Mouse (Mus musculus): ENCODE data around the gene Kif23. TPM values are rescaled to one million over a fixed set of nuclear protein-coding genes. Genes with fewer than 3 reads are reported as not detected.

Kif23 gene
- polyA plus RNA-seq, 1 experiment from 2014 or later: 16.2 TPM

- no peak for TF ChIP-seq CTCF (IDR thresholded peaks at IDR 0.05; ENCODE audit: low read depth)
- no peaks in the 10 kb centered on the region for H3K9me3 ChIP-seq (ENCODE audit: control insufficient read depth)
- ATAC-seq: no peak
- H3K4me3 ChIP-seq (ENCODE audit: low read depth, low read length): no peak overlapping the region
- no peak overlapping the region for H3K4me2 ChIP-seq (replicated peaks; ENCODE audit: low read depth)
- no peaks in the 10 kb centered on the region for H3K27me3 ChIP-seq (replicated peaks; ENCODE audit: control insufficient read depth, insufficient read depth, low read length)
- no peak overlapping the region for H3K9ac ChIP-seq (ENCODE audit: low read depth, low read length)
- no peaks in the 10 kb centered on the region for H3K4me1 ChIP-seq (replicated peaks; ENCODE audit: control insufficient read depth, insufficient read depth, low read length)
- no peaks in the 10 kb centered on the region for H3K36me3 ChIP-seq (ENCODE audit: control insufficient read depth, insufficient read depth)
- no peak overlapping the region for H3K27ac ChIP-seq (ENCODE audit: low read depth, low read length)
Measured at GRCm38 (mm10) chr9:61954707-61955106, 8.1 kb upstream of the Kif23 start.

DNA sequence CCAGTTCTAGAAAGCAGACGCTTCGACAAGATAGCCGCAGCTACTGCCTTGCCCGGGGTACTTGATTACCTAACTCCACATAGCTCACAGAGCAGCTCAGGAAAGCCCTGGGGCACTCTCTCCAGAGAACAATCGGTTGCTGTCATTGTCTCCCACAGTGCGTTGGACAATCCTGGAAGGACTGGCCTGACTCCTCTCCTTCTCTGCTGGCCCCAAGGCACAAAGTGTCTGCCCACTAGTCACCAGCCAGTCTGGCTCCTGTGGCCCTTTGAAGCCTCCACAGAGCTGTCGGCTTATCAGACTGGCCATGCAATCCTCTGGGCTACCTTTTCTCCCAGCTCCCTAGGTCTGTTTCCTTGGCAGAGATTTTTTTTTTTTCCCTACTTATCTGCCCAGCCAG is 5.7 kb upstream of the Kif23 start:
- Histone ChIP-seq H3K4me1 (replicated peaks; ENCODE audit: control insufficient read depth, insufficient read depth, low read length) (peaks cover 5% of the 10 kb centered on the region; the same call in 1 of the 2 replicates), H3K27ac (ENCODE audit: low read depth, low read length) (no peak overlapping the region), H3K4me3 (ENCODE audit: low read depth, low read length) (no peak overlapping the region), H3K9me3 (ENCODE audit: control insufficient read depth) (no peaks in the 10 kb centered on the region), H3K36me3 (ENCODE audit: control insufficient read depth, insufficient read depth) (no peaks in the 10 kb centered on the region), H3K9ac (ENCODE audit: low read depth, low read length) (no peak overlapping the region), H3K4me2 (replicated peaks; ENCODE audit: low read depth) (no peak overlapping the region), H3K27me3 (replicated peaks; ENCODE audit: control insufficient read depth, insufficient read depth, low read length) (no peaks in the 10 kb centered on the region)
- TF ChIP-seq CTCF (IDR thresholded peaks at IDR 0.05; ENCODE audit: low read depth): no peak
- 74% methylated on average over 7 of the region's 7 CpGs for WGBS
- ATAC-seq: no peak

DNA sequence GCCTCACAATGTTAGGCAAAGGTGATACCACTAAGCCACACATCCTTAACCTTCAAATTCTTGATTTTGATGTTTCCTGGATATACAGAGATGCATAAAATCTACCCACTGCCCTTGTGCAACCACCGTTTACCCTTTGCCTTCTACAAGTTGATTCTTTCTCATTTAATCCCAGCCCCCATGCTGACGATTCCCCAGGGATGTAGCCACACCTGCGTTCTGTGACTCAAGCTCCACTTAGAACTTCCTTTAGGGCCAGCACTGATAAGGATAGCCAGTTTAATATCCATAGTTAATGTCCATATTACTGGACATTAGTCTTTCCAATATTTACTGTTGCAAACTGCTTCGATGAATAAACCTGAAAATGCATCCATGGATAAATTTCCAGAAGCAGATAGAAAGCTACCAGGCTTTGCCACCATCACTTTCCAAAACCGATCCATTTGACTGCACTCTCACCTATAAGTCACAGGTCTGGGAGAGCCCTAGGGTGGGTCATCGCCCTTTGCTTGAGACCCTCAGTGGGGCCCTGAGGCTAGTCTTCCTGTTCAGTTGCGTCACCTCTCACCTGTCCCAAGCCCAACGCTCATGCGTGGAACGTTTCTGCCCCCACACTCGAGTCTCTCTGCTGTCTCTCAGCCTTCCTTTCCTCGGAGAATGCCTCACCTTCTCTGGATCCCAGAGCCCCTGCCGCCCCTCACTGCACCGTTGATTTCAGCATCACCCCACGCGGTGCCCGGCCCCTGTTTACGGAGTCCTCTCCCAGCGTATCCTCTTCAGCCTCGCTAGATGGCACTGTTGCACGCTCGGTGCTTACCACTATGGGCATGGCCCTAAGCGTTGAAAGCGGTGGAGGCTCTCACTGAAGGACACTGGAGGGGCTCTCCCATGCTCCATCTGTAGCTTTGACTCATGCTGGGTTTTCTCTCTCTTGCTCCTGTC is 1.1 kb upstream of the Kif23 start:
- Histone ChIP-seq H3K9me3 (ENCODE audit: control insufficient read depth) (no peaks in the 10 kb centered on the region), H3K4me1 (replicated peaks; ENCODE audit: control insufficient read depth, insufficient read depth, low read length) (peaks cover 5% of the 10 kb centered on the region; the same call in 1 of the 2 replicates), H3K4me3 (ENCODE audit: low read depth, low read length) (peak overlapping the region; percentile 76), H3K9ac (ENCODE audit: low read depth, low read length) (no peak overlapping the region), H3K27ac (ENCODE audit: low read depth, low read length) (no peak overlapping the region), H3K4me2 (replicated peaks; ENCODE audit: low read depth) (peak overlapping the region; percentile 99), H3K27me3 (replicated peaks; ENCODE audit: control insufficient read depth, insufficient read depth, low read length) (no peaks in the 10 kb centered on the region), H3K36me3 (ENCODE audit: control insufficient read depth, insufficient read depth) (no peaks in the 10 kb centered on the region)
- peak; percentile 98 for TF ChIP-seq CTCF (IDR thresholded peaks at IDR 0.05; ENCODE audit: low read depth)
- WGBS: 4% methylated on average over 24 of the region's 24 CpGs
- peak; percentile 56 for ATAC-seq

- Histone ChIP-seq H3K4me2 (replicated peaks; ENCODE audit: low read depth) (peak overlapping the region; percentile 99), H3K27me3 (replicated peaks; ENCODE audit: control insufficient read depth, insufficient read depth, low read length) (no peaks in the 10 kb centered on the region), H3K4me1 (replicated peaks; ENCODE audit: control insufficient read depth, insufficient read depth, low read length) (peaks cover 5% of the 10 kb centered on the region; the same call in 1 of the 2 replicates), H3K36me3 (ENCODE audit: control insufficient read depth, insufficient read depth) (no peaks in the 10 kb centered on the region), H3K4me3 (ENCODE audit: low read depth, low read length) (peak overlapping the region; percentile 76), H3K9ac (ENCODE audit: low read depth, low read length) (peak overlapping the region; percentile 48), H3K9me3 (ENCODE audit: control insufficient read depth) (no peaks in the 10 kb centered on the region), H3K27ac (ENCODE audit: low read depth, low read length) (0 out of 2 replicates have a peak overlapping the region, but pooled peaks have one; percentile 28)
- no peak for TF ChIP-seq CTCF (IDR thresholded peaks at IDR 0.05; ENCODE audit: low read depth)
- under 1% methylated on average over 35 of the region's 38 CpGs for WGBS
- ATAC-seq: peak; percentile 65
Measured at GRCm38 (mm10) chr9:61945973-61946611, 482 bp downstream of the Kif23 start.

- Histone ChIP-seq H3K36me3 (ENCODE audit: control insufficient read depth, insufficient read depth) (peaks cover 27% of the 10 kb centered on the region), H3K4me2 (replicated peaks; ENCODE audit: low read depth) (no peak overlapping the region), H3K9ac (ENCODE audit: low read depth, low read length) (no peak overlapping the region), H3K27me3 (replicated peaks; ENCODE audit: control insufficient read depth, insufficient read depth, low read length) (no peaks in the 10 kb centered on the region), H3K9me3 (ENCODE audit: control insufficient read depth) (no peaks in the 10 kb centered on the region), H3K4me1 (replicated peaks; ENCODE audit: control insufficient read depth, insufficient read depth, low read length) (no peaks in the 10 kb centered on the region), H3K27ac (ENCODE audit: low read depth, low read length) (no peak overlapping the region), H3K4me3 (ENCODE audit: low read depth, low read length) (no peak overlapping the region)
- 66% methylated on average over 3 of the region's 3 CpGs for WGBS
- TF ChIP-seq CTCF (IDR thresholded peaks at IDR 0.05; ENCODE audit: low read depth): no peak
- ATAC-seq: no peak
Measured at GRCm38 (mm10) chr9:61941054-61941453, 5.5 kb downstream of the Kif23 start.

DNA sequence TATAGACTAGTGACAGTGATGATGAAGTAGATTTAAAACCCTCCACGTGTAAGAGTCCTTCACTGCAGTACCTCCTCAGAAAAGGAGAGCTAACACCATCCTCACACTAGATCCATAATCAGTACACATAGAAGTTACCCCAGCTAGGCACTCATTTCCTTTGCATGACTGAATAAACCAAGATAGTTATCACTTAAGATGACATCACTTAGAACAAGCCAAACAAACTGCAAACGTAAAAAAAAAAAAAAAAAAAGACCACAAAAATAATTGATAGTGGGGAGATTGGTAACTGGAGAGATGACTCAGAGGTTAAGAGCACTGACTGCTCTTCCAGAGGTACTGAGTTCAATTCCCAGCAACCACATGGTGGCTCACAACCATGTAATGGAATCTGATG is 13.2 kb downstream of the Kif23 start:
- H3K4me3 ChIP-seq (ENCODE audit: low read depth, low read length): no peak overlapping the region
- TF ChIP-seq CTCF (IDR thresholded peaks at IDR 0.05; ENCODE audit: low read depth): no peak
- H3K4me1 ChIP-seq (replicated peaks; ENCODE audit: control insufficient read depth, insufficient read depth, low read length): no peaks in the 10 kb centered on the region
- no peak overlapping the region for H3K4me2 ChIP-seq (replicated peaks; ENCODE audit: low read depth)
- H3K36me3 ChIP-seq (ENCODE audit: control insufficient read depth, insufficient read depth): peaks cover 67% of the 10 kb centered on the region
- H3K9ac ChIP-seq (ENCODE audit: low read depth, low read length): no peak overlapping the region
- ATAC-seq: no peak
- 62% methylated on average over 2 of the region's 2 CpGs for WGBS
- H3K27me3 ChIP-seq (replicated peaks; ENCODE audit: control insufficient read depth, insufficient read depth, low read length): no peaks in the 10 kb centered on the region
- H3K27ac ChIP-seq (ENCODE audit: low read depth, low read length): no peak overlapping the region
- H3K9me3 ChIP-seq (ENCODE audit: control insufficient read depth): no peaks in the 10 kb centered on the region

All from intestine, postnatal 0 days (tissue).